Mouse (Mus musculus) small intestine, adult 2 months (tissue): Measurements from ENCODE around the gene Bcat1.

Source experiments
- CTCF ChIP-seq: fragments of 200-500 bp; IDR thresholded peaks from 2 replicates; pipeline ENCODE4 v1.5.1; 2012; ENCODE audit warnings: low read depth, mild to moderate bottlenecking, control low read depth, inconsistent platforms, low read length, moderate library complexity, mixed read lengths; ENCODE audit not compliant: insufficient replicate concordance, insufficient read length; ENCODE audit errors: extremely low read depth
- POLR2A ChIP-seq: fragments of 200-500 bp; IDR thresholded peaks from 2 replicates; pipeline ENCODE4 v1.6.1; 2012; ENCODE audit warnings: low read depth, mild to moderate bottlenecking, control low read depth, inconsistent platforms, low read length, moderate library complexity

- TF ChIP-seq POLR2A (no peak), CTCF (no peak)
Measured at GRCm38 (mm10) chr6:145069921-145070320, 6.1 kb downstream of the Bcat1 start.
